Mouse (Mus musculus): ENCODE data around the gene Cdipt.

Gene Cdipt

GRCm38 (mm10) chr7:127014320-127014719, 38.6 kb downstream of the Cdipt start, which contains the start of gene Mvp:
Mvp (minus strand) TSS chr7:127014621.
- DNase-seq, result peak; percentile 54 to 73

- no peak for DNase-seq
Measured at GRCm38 (mm10) chr7:127014993-127015392, 39.3 kb downstream of the Cdipt start.

- no peak for DNase-seq
Measured at GRCm38 (mm10) chr7:127016081-127016480, 40.4 kb downstream of the Cdipt start.

- no peak for DNase-seq
Measured at GRCm38 (mm10) chr7:127016481-127016485, 40.6 kb downstream of the Cdipt start, which contains the start of gene Pagr1b. Pagr1b (minus strand) TSS chr7:127016484.

GRCm38 (mm10) chr7:127016486-127016938, 40.8 kb downstream of the Cdipt start:
- no peak for DNase-seq

- peak; percentile 93 to 94 for DNase-seq
Measured at GRCm38 (mm10) chr7:127016971-127017949, 41.5 kb downstream of the Cdipt start, which contains the start of gene Pagr1a. Pagr1a (minus strand) TSS chr7:127017352.

- DNase-seq, result no peak
Measured at GRCm38 (mm10) chr7:127017950-127018345, 42.2 kb downstream of the Cdipt start.

- DNase-seq, result no peak
Measured at GRCm38 (mm10) chr7:127018416-127019305, 42.9 kb downstream of the Cdipt start.

- no peak for DNase-seq
Measured at GRCm38 (mm10) chr7:127019306-127019960, 43.7 kb downstream of the Cdipt start.

GRCm38 (mm10) chr7:127020031-127020430, 44.3 kb downstream of the Cdipt start:
- DNase-seq, result no peak

- no peak for DNase-seq
Measured at GRCm38 (mm10) chr7:127020491-127020890, 44.8 kb downstream of the Cdipt start.

GRCm38 (mm10) chr7:127020901-127021562, 45.3 kb downstream of the Cdipt start, which contains the start of the genes Gm42742 and Prrt2:
Gm42742 (minus strand) TSS chr7:127021097.
Prrt2 (minus strand) TSS chr7:127021211.
- no peak for DNase-seq

- no peak for DNase-seq
Measured at GRCm38 (mm10) chr7:127021563-127022527, 46.1 kb downstream of the Cdipt start.

- DNase-seq, result no peak
Measured at GRCm38 (mm10) chr7:127022528-127023271, 47.0 kb downstream of the Cdipt start.

- DNase-seq, result no peak
Measured at GRCm38 (mm10) chr7:127023272-127023691, 47.6 kb downstream of the Cdipt start.

- no peak for DNase-seq
Measured at GRCm38 (mm10) chr7:127023896-127024690, 48.4 kb downstream of the Cdipt start.

- peak; percentile 71 to 73 for DNase-seq
Measured at GRCm38 (mm10) chr7:127024755-127025555, 49.2 kb downstream of the Cdipt start.

- DNase-seq, result peak; percentile 43 to 58
Measured at GRCm38 (mm10) chr7:127025556-127026160, 49.9 kb downstream of the Cdipt start.
